Mouse (Mus musculus) neural tube, embryonic 12.5 days (tissue): ENCODE measurements around the gene Ktn1. TPM values are rescaled to one million over a fixed set of nuclear protein-coding genes. Genes with fewer than 3 reads are reported as not detected.

Experiments used
- ATAC-seq: fragments of 200-750 bp; cut with Nextera tagmentation; 2 replicates; pipeline ENCODE4 v1.8.0; 2017; ENCODE audit warnings: low read depth, mild to moderate bottlenecking, moderate TSS enrichment, moderate library complexity; ENCODE audit not compliant: low FRiP score
- H3K27ac ChIP-seq: fragments of 300-500 bp; sonication (generic); 2 replicates; pipeline ENCODE4 v1.5.1; 2016
- H3K27me3 ChIP-seq: fragments of 300-500 bp; sonication (generic); replicated peaks from 2 replicates; pipeline ENCODE4 v1.6.1; 2016; ENCODE audit warnings: mild to moderate bottlenecking
- H3K36me3 ChIP-seq: fragments of 300-500 bp; sonication (generic); 2 replicates; pipeline ENCODE4 v1.6.1; 2016; ENCODE audit warnings: mild to moderate bottlenecking
- H3K4me1 ChIP-seq: fragments of 300-500 bp; sonication (generic); 2 replicates; pipeline ENCODE4 v1.6.1; 2016
- H3K4me2 ChIP-seq: fragments of 300-500 bp; sonication (generic); replicated peaks from 2 replicates; pipeline ENCODE4 v1.6.1; 2016; ENCODE audit warnings: mild to moderate bottlenecking
- H3K4me3 ChIP-seq: fragments of 300-500 bp; sonication (generic); 2 replicates; pipeline ENCODE4 v1.5.1; 2016
- H3K9ac ChIP-seq: fragments of 300-500 bp; sonication (generic); 2 replicates; pipeline ENCODE4 v1.6.1; 2016; ENCODE audit warnings: mild to moderate bottlenecking
- H3K9me3 ChIP-seq: fragments of 300-500 bp; sonication (generic); 2 replicates; pipeline ENCODE4 v1.6.1; 2016; ENCODE audit warnings: mild to moderate bottlenecking
- WGBS: fragments of 180-500 bp; shearing (Covaris S2); methylation state at CpG from one replicate; pipeline ENCODE4 v1.1.7; 2016; 5-methylcytosine and 5-hydroxymethylcytosine counted together
- polyA plus RNA-seq: library from polyadenylated mRNA; unstranded; fragments of >200 nt; fragmentation: Nextera tagmentation; extraction: Ambion mirVana; gene quantifications from 2 replicates; pipeline ENCODE4 v1.2.1, GENCODE M21; 2016

Ktn1 gene
- polyA plus RNA-seq, 1 experiment from 2014 or later = 88.3 TPM

DNA sequence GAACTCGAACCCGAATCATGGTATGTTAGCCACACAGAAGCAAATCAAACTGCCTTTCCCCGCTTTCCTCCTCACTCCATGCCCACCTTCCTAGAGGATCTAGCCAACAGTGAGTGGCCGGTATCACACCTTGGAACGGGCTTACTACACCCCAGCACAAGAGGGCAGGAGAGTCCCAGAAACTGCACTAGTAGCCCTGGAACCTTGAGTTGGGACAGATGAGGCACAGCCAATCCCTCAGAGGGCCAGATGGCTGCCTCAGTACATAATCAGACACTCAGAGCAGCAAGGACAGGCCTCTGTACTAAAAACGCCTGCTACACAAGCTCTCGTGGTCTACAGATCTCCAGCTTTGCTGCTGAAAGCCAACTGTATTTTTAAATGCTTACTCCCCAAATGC lies 94.4 kb downstream of the Ktn1 start:
- ATAC-seq = no peak
- WGBS = 91% methylated on average over 7 of the region's 7 CpGs
- H3K4me2 ChIP-seq = no peak overlapping the region

DNA sequence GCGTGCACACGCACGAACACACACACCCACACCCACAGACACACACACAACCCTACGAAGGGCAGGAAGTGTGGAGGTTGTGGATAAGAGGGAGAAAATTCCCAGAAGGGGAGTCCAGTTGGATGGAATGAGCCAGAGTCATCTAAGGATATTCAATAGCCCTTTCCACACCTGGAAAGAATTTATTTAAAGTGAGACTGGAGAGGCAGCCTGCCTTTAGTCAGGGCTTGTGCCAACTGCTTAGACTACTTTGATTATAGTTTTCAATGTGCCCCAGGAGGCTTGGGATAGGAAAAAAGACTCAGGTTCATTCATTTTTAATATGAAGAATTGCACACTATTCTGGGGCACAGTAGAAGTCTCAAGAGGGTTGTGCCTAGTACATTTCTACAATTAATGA lies 96.8 kb downstream of the Ktn1 start:
- H3K9me3 ChIP-seq = no peaks in the 10 kb centered on the region
- 91% methylated on average over 4 of the region's 4 CpGs for WGBS
- H3K4me3 ChIP-seq = no peak overlapping the region
- H3K27ac ChIP-seq = no peak overlapping the region
- H3K36me3 ChIP-seq = 0 out of 2 replicates have a peak, but pooled peaks cover 4% of the 10 kb centered on the region
- no peaks in the 10 kb centered on the region for H3K27me3 ChIP-seq
- H3K4me1 ChIP-seq = no peaks in the 10 kb centered on the region
- H3K4me2 ChIP-seq = no peak overlapping the region
- ATAC-seq = no peak
- H3K9ac ChIP-seq = no peak overlapping the region

More for the DNA sequence above, 94.4 kb downstream of the Ktn1 start:
- no peaks in the 10 kb centered on the region for H3K9me3 ChIP-seq
- no peak overlapping the region for H3K27ac ChIP-seq
- no peak overlapping the region for H3K4me3 ChIP-seq
- peaks cover 13% of the 10 kb centered on the region for H3K36me3 ChIP-seq
- no peaks in the 10 kb centered on the region for H3K4me1 ChIP-seq
- no peaks in the 10 kb centered on the region for H3K27me3 ChIP-seq
- no peak overlapping the region for H3K9ac ChIP-seq

DNA sequence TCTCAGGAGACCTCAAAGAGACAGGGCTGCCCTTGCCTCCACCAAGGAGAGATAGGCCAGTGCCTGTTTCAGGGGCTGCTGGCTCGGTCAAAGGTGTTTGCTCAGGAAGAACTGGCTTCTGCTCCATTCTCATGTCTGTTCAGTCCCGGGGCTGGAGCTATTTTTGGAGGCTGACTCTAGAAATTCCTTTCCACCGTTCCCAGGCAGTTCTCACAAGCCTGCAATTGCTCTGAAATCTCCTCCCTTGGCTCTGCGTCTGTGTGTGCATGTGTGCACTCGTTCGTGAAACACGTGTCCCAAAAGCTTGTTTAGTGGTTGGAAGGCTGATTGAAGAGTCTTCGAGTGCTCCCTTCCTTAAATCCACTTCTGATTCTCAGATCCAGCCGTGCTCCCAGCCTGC lies 99.3 kb downstream of the Ktn1 start:
- Histone ChIP-seq H3K36me3 (0 out of 2 replicates have a peak, but pooled peaks cover 4% of the 10 kb centered on the region), H3K27me3 (no peaks in the 10 kb centered on the region), H3K4me3 (no peak overlapping the region), H3K9ac (no peak overlapping the region), H3K4me2 (no peak overlapping the region), H3K4me1 (no peaks in the 10 kb centered on the region), H3K27ac (no peak overlapping the region), H3K9me3 (no peaks in the 10 kb centered on the region)
- no peak for ATAC-seq
- WGBS = 88% methylated on average over 9 of the region's 9 CpGs

DNA sequence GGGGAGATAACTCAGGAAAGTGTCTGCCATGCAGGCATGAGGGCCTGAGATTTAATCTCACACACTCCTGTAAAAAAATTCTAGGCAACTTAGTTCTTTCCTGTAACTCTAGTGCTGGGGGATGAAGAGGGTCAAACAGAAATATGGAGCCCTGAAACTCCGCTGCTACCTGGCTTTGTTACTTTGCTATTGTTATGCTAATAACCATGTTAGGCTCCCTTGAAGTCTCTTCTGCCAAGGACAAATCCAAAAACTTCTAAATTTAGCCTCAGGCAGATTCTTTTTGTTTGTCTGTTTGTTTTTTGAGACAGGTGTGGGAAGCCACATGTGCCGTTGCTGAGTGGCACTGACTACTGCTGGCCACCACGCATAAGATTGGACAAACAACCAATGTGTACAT lies 100.5 kb downstream of the Ktn1 start:
- ATAC-seq = no peak
- H3K27ac ChIP-seq = no peak overlapping the region
- no peaks in the 10 kb centered on the region for H3K9me3 ChIP-seq
- no peak overlapping the region for H3K4me2 ChIP-seq
- H3K4me3 ChIP-seq = no peak overlapping the region
- no peaks in the 10 kb centered on the region for H3K27me3 ChIP-seq
- H3K4me1 ChIP-seq = no peaks in the 10 kb centered on the region
- no peaks in the 10 kb centered on the region for H3K36me3 ChIP-seq
- no peak overlapping the region for H3K9ac ChIP-seq
- WGBS = 86% methylated on average over 3 of the region's 3 CpGs

DNA sequence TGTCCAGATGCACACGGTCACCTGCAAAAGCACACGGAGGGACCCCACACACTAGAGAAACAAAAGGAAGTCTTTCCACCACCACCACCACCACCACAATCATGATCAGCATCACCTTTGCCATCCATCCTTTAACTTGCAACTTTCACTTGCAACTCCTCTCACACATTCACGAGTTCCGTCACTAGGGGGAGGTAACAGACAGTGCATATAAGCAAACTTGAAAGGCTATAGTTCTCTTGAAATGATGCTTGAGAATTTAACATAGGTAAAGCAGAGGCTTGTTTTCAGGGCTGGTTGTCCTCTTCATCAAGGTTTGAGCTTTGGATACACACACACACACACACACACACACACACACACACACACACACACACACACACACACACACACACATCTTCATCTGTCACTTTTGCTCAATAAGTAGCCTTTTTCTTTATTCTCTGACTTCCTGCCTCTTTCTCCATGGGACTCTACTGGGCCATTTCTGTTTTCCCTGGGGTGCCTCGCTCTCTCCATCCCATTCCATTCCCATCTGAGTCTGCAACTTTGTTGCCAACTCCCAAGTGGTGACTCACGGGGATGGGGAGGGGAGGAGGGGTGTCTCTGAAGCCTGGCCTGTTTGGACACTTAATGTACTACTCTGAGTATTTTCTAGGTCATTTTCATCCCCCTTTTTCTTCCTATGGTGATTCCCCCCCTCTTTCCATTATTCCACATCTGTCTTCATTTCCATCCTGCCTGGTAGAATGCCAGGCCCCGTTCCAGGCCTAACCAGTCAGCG lies 103.4 kb downstream of the Ktn1 start:
- Histone ChIP-seq H3K9me3 (no peaks in the 10 kb centered on the region), H3K27ac (no peak overlapping the region), H3K4me1 (no peaks in the 10 kb centered on the region), H3K36me3 (no peaks in the 10 kb centered on the region), H3K4me3 (no peak overlapping the region), H3K4me2 (no peak overlapping the region), H3K27me3 (no peaks in the 10 kb centered on the region), H3K9ac (no peak overlapping the region)
- WGBS = 49% methylated on average over 8 of the region's 8 CpGs
- ATAC-seq = 0 out of 2 replicates have a peak, but pooled peaks have one; percentile 37

DNA sequence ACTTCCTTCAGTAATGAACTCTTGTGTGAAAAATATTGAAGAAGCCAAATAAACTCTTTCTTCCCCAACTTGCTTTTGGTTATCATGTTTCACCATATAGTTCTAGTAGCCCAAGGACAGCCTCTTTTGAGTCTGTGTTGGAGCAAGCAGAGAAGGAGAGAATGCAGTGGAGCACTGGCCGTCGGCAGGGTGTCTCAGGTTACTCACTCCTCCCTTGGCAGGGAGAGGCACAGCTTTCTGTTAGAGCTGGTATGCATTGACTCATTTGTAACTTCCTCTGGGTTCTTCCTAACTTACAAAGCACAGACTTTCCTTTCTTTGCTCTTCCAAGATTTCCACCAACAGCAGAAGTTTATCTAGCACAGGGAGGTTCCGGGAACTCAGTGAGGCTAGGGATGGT lies 105.3 kb downstream of the Ktn1 start:
- Histone ChIP-seq H3K27me3 (no peaks in the 10 kb centered on the region), H3K4me3 (no peak overlapping the region), H3K27ac (no peak overlapping the region), H3K9ac (no peak overlapping the region), H3K36me3 (no peaks in the 10 kb centered on the region), H3K4me2 (no peak overlapping the region), H3K4me1 (no peaks in the 10 kb centered on the region), H3K9me3 (no peaks in the 10 kb centered on the region)
- no peak for ATAC-seq
- WGBS = 72% methylated on average over 3 of the region's 3 CpGs

DNA sequence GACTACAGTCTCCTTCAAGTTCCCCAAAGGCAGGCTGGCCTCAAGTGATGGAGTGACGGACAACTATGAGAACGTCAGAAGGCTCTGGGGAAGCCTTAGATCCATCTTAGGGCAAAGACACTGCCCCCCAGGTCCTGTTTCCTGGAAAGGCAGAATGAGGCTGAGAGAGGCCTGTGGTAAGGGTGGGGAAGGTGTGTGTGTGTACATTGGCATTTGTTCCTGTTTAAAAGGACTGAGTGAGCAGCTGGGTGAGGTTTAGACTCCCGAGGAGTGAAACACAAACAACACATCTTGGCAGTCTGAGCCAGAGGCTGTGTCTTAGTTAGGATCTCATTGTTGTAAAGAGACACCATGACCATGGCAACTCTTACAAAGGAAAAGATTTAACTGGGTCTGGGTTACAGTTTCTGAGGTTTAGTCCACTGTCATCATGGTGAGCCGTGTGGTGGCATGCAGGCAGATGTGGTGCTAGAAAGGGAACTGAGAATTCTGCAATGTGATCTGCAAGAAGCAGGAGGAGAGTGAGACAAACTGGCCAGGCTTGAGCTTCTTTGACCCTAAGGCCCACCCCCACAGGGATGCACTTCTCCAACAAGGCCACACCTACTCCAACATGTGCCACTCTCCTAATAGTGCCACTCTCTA lies 106.1 kb downstream of the Ktn1 start:
- Histone ChIP-seq H3K27ac (no peak overlapping the region), H3K27me3 (no peaks in the 10 kb centered on the region), H3K4me3 (no peak overlapping the region), H3K9ac (no peak overlapping the region), H3K36me3 (no peaks in the 10 kb centered on the region), H3K4me2 (no peak overlapping the region), H3K9me3 (no peaks in the 10 kb centered on the region), H3K4me1 (no peaks in the 10 kb centered on the region)
- no peak for ATAC-seq
- 87% methylated on average over 4 of the region's 4 CpGs for WGBS

DNA sequence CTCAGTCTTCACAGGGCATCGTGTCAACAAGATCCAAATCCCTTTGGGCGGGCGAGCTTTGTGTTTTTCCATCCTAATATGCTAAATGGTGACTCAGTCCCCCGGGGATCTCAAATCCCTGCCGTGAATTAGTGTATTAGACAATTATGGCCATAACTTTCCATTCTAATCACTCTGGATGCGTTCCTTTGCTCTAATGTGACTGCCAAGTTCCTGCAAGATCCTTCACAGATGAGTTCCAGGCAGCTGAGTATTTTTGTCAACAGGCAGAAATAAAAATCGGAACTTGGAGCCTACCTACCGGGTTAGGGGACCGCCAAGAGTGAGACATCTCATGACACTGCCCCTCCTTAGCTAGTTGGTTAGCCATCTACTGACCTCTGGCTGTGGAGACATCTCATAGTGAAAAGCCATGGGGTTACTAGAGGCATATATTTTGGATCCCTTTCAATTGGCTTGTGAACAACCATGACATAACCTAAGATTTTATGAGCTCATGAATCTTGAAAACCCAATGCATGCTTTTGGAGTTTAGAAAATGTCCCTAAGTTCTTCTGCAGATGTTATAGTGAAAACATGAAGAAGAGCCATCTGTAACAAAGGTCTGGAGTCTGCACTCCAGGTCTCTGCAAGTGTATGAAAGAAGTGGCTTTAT lies 108.3 kb downstream of the Ktn1 start:
- Histone ChIP-seq H3K27ac (no peak overlapping the region), H3K9ac (no peak overlapping the region), H3K4me3 (no peak overlapping the region), H3K27me3 (no peaks in the 10 kb centered on the region), H3K4me2 (no peak overlapping the region), H3K36me3 (no peaks in the 10 kb centered on the region), H3K4me1 (no peaks in the 10 kb centered on the region), H3K9me3 (no peaks in the 10 kb centered on the region)
- ATAC-seq = no peak
- 88% methylated on average over 9 of the region's 9 CpGs for WGBS

DNA sequence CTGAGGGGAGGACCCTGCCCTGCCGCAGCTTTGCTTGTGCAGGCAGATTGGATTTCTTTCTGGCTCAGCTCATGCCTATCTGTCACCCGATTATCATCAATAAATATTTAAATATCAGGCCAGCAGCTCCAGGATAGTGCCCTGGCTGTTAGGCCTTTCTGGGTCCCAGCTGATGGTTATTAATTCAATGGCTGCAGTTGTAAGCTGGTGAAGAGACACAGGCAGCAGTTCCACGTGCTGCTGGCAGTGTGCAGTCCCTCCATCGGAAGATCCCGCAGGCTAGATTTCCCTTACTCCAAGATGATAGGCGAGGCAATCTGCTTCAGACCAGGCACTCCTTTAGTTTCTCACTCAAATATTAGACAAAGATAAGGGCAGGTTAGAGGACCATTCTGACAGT lies 116.9 kb downstream of the Ktn1 start:
- no peak overlapping the region for H3K27ac ChIP-seq
- H3K4me3 ChIP-seq = no peak overlapping the region
- no peak overlapping the region for H3K4me2 ChIP-seq
- no peaks in the 10 kb centered on the region for H3K36me3 ChIP-seq
- H3K27me3 ChIP-seq = no peaks in the 10 kb centered on the region
- H3K9me3 ChIP-seq = no peaks in the 10 kb centered on the region
- no peak overlapping the region for H3K9ac ChIP-seq
- H3K4me1 ChIP-seq = no peaks in the 10 kb centered on the region
- WGBS = 50% methylated on average over 6 of the region's 6 CpGs
- ATAC-seq = peak; percentile 58

DNA sequence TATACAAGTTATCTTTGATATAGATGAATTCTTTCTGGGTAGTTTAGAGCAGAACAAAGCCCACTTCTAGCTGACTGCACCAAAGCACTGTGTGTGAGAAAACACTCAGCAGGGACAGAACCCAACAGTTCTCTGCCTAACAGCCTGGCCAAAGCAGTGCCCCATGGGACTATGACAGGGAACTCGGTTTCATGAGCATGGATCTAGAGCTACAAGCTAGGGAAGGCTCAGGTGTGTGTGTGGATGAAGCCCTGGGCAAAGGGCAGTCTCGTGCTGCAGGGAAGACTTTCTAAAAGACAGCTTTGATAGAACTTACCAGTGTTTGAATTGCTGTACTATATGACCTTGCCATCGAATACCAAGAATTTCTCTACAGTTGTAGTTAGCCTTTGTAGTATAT lies 117.5 kb downstream of the Ktn1 start:
- H3K4me3 ChIP-seq = no peak overlapping the region
- H3K27me3 ChIP-seq = no peaks in the 10 kb centered on the region
- H3K9ac ChIP-seq = no peak overlapping the region
- H3K27ac ChIP-seq = no peak overlapping the region
- H3K4me1 ChIP-seq = no peaks in the 10 kb centered on the region
- no peak overlapping the region for H3K4me2 ChIP-seq
- H3K9me3 ChIP-seq = no peaks in the 10 kb centered on the region
- no peaks in the 10 kb centered on the region for H3K36me3 ChIP-seq
- no peak for ATAC-seq
- WGBS = 72% methylated on average over 3 of the region's 3 CpGs

DNA sequence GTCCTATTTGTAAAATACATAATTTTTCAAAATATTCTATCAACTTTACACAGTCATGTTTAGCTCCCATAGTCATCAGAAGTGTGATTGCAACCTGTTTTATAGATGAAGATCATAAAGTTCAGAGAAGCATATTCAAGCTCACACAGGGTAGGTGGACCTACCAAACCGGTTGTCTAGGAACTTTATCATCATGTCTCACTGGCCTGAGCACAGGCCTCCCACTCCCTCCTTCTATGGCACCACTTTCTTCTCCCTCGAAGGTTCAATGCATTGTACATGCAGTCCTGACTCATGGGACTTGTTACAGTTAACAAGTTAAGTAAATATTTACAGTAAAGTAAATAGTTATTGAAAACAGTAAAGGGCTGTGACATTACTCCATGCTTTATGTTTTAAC lies 118.1 kb downstream of the Ktn1 start:
- Histone ChIP-seq H3K27me3 (no peaks in the 10 kb centered on the region), H3K36me3 (no peaks in the 10 kb centered on the region), H3K4me1 (no peaks in the 10 kb centered on the region), H3K9ac (no peak overlapping the region), H3K27ac (no peak overlapping the region), H3K4me2 (no peak overlapping the region), H3K9me3 (no peaks in the 10 kb centered on the region), H3K4me3 (no peak overlapping the region)
- 84% methylated on average over 2 of the region's 2 CpGs for WGBS
- ATAC-seq = no peak

DNA sequence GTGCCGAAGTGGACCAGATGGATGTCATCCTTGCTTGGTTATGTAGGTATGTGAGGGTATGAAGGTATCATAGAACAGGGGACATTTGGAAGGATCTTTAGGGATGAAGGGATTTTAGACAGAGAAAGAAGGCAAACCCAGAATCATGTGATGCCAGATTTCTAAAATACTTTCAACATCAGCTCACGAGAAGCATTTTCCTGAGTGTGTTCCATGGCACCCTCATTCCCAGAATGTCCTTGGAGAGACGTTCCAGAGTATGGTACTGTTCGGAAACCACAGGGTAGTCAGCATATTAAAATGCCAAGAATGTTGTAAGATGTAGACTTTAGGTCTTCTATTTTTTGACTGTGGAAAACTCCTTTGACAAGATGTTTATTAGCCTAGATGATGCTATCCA lies 123.2 kb downstream of the Ktn1 start:
- Histone ChIP-seq H3K4me2 (no peak overlapping the region), H3K36me3 (no peaks in the 10 kb centered on the region), H3K4me1 (0 out of 2 replicates have a peak, but pooled peaks cover 2% of the 10 kb centered on the region), H3K27ac (no peak overlapping the region), H3K9me3 (no peaks in the 10 kb centered on the region), H3K4me3 (no peak overlapping the region), H3K9ac (no peak overlapping the region), H3K27me3 (no peaks in the 10 kb centered on the region)
- WGBS = 87% methylated on average over 4 of the region's 4 CpGs
- no peak for ATAC-seq
